Mouse (Mus musculus) heart, embryonic 16.5 days (tissue): ENCODE results near the gene Tap2. TPM values are rescaled to one million over a fixed set of nuclear protein-coding genes. Genes with fewer than 3 reads are reported as not detected.

Source experiments
- ATAC-seq: fragments of 200-750 bp; cut with Nextera tagmentation; replicated peaks from 2 replicates; pipeline ENCODE4 v1.8.0; 2017; ENCODE audit warnings: moderate number of reproducible peaks; ENCODE audit not compliant: insufficient read depth, low FRiP score; ENCODE audit errors: extremely low read depth
- H3K27ac ChIP-seq: fragments of 300-500 bp; sonication (generic); 2 replicates; pipeline ENCODE4 v1.5.1; 2014; ENCODE audit warnings: mild to moderate bottlenecking, low read length, control low read depth, moderate library complexity
- H3K27me3 ChIP-seq: fragments of 300-500 bp; sonication (generic); 2 replicates; pipeline ENCODE4 v1.6.1; 2014; ENCODE audit warnings: low read length, mixed read lengths; ENCODE audit not compliant: control insufficient read depth, insufficient read depth
- H3K36me3 ChIP-seq: fragments of 300-500 bp; sonication (generic); 2 replicates; pipeline ENCODE4 v1.6.1; 2014; ENCODE audit not compliant: control insufficient read depth, insufficient read depth
- H3K4me1 ChIP-seq: fragments of 300-500 bp; sonication (generic); 2 replicates; pipeline ENCODE4 v1.6.1; 2014; ENCODE audit warnings: low read length, mixed read lengths; ENCODE audit not compliant: control insufficient read depth, insufficient read depth
- H3K4me2 ChIP-seq: fragments of 300-500 bp; sonication (generic); 2 replicates; pipeline ENCODE4 v1.6.1; 2014; ENCODE audit warnings: low read depth, mild to moderate bottlenecking, control low read depth, low read length
- H3K4me3 ChIP-seq: fragments of 300-500 bp; sonication (generic); 2 replicates; pipeline ENCODE4 v1.5.1; 2014; ENCODE audit warnings: mild to moderate bottlenecking, control low read depth, low read length
- H3K9ac ChIP-seq: fragments of 300-500 bp; sonication (generic); 2 replicates; pipeline ENCODE4 v1.6.1; 2014; ENCODE audit warnings: low read length, control low read depth
- H3K9me3 ChIP-seq: fragments of 300-500 bp; sonication (generic); replicated peaks from 2 replicates; pipeline ENCODE4 v1.6.1; 2016; ENCODE audit warnings: low read length; ENCODE audit not compliant: control insufficient read depth
- WGBS: fragments of 180-500 bp; shearing (Covaris S2); extraction: QIAGEN DNeasy Blood & Tissue Kit; methylation state at CpG from one replicate; pipeline ENCODE4 v1.1.7; 2014; 5-methylcytosine and 5-hydroxymethylcytosine counted together
- polyA plus RNA-seq: library from polyadenylated mRNA; unstranded; fragments of >200 nt; fragmentation: Nextera tagmentation; extraction: Ambion mirVana; gene quantifications from 2 replicates; pipeline ENCODE4 v1.2.1, GENCODE M21; 2015

Tap2 gene
- polyA plus RNA-seq, 1 experiment from 2014 or later: 21.4 TPM

GRCm38 (mm10) chr17:34199050-34199619, 4.2 kb upstream of the Tap2 start:
- H3K4me3 ChIP-seq: peak overlapping the region; percentile 69

GRCm38 (mm10) chr17:34200047-34200446, 3.3 kb upstream of the Tap2 start:
- no peak for ATAC-seq

More at GRCm38 (mm10) chr17:34199050-34199619, 4.2 kb upstream of the Tap2 start:
- H3K9ac ChIP-seq: peak overlapping the region; percentile 31; the same call in 1 of the 2 replicates
- peaks cover 41% of the 10 kb centered on the region for H3K27me3 ChIP-seq
- no peaks in the 10 kb centered on the region for H3K9me3 ChIP-seq
- no peaks in the 10 kb centered on the region for H3K36me3 ChIP-seq
- H3K27ac ChIP-seq: no peak overlapping the region
- no peak for ATAC-seq
- peaks cover 14% of the 10 kb centered on the region; the same call in 1 of the 2 replicates for H3K4me1 ChIP-seq
- WGBS: 59% methylated on average over 12 of the region's 12 CpGs
- peak overlapping the region; percentile 89 for H3K4me2 ChIP-seq

GRCm38 (mm10) chr17:34200772-34201505, 2.4 kb upstream of the Tap2 start:
- 81% methylated on average over 16 of the region's 16 CpGs for WGBS
- Histone ChIP-seq H3K27ac (peak overlapping the region; percentile 22; the same call in 1 of the 2 replicates), H3K4me1 (peaks cover 21% of the 10 kb centered on the region; the same call in 1 of the 2 replicates), H3K27me3 (peaks cover 35% of the 10 kb centered on the region), H3K9ac (no peak overlapping the region), H3K9me3 (no peaks in the 10 kb centered on the region), H3K4me3 (no peak overlapping the region), H3K36me3 (no peaks in the 10 kb centered on the region), H3K4me2 (0 out of 2 replicates have a peak overlapping the region, but pooled peaks have one; percentile 5)
- no peak for ATAC-seq

More at GRCm38 (mm10) chr17:34200047-34200446, 3.3 kb upstream of the Tap2 start:
- Histone ChIP-seq H3K27ac (no peak overlapping the region), H3K9ac (no peak overlapping the region), H3K4me2 (no peak overlapping the region), H3K4me1 (peaks cover 16% of the 10 kb centered on the region; the same call in 1 of the 2 replicates), H3K27me3 (peaks cover 35% of the 10 kb centered on the region), H3K36me3 (no peaks in the 10 kb centered on the region), H3K4me3 (no peak overlapping the region), H3K9me3 (no peaks in the 10 kb centered on the region)
- WGBS: 88% methylated on average over 10 of the region's 10 CpGs

- no peak overlapping the region for H3K4me2 ChIP-seq
- H3K36me3 ChIP-seq: no peaks in the 10 kb centered on the region
- no peaks in the 10 kb centered on the region for H3K9me3 ChIP-seq
- H3K27me3 ChIP-seq: peaks cover 34% of the 10 kb centered on the region
- no peak overlapping the region for H3K4me3 ChIP-seq
- peaks cover 21% of the 10 kb centered on the region; the same call in 1 of the 2 replicates for H3K4me1 ChIP-seq
- 65% methylated on average over 7 of the region's 7 CpGs for WGBS
- no peak for ATAC-seq
- peak overlapping the region; percentile 22; the same call in 1 of the 2 replicates for H3K27ac ChIP-seq
- H3K9ac ChIP-seq: no peak overlapping the region
Observed at GRCm38 (mm10) chr17:34201506-34202055, 1.7 kb upstream of the Tap2 start.

DNA sequence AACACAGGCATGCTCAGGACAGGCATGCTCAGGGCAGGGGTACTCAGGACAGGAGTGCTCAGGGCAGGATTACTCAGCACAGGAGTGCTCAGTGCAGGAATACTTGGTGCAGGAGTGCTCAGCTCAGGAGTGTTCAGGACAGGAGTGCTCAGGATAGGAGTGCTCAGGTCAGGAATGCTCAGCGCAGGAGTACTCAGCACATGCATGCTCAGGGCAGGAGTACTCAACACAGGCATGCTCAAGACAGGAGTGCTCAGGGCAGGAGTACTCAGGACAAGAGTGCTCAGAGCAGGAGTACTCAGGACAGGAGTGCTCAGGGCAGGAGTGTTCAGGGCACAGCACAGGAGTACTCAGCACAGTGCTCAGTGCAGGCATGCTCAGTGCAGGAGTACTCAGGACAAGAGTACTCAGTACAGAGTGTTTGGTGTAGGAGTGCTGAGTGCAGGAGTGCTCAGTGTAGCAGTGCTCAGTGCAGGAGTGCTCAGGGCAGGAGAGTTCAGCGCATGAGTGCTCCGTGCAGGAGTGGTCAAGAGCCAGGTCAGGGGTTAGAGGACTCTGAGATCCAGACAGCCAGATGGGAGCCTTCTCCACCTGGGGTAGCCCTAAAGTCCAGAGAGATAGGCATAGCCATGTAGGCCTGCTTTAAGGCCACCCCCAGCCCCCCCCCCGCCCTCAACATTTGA, 426 bp upstream of the Tap2 start:
- ATAC-seq: no peak
- H3K4me1 ChIP-seq: peaks cover 13% of the 10 kb centered on the region; the same call in 1 of the 2 replicates
- H3K27ac ChIP-seq: no peak overlapping the region
- peaks cover 21% of the 10 kb centered on the region for H3K27me3 ChIP-seq
- H3K4me2 ChIP-seq: no peak overlapping the region
- no peak overlapping the region for H3K9ac ChIP-seq
- no peaks in the 10 kb centered on the region for H3K36me3 ChIP-seq
- no peak overlapping the region for H3K4me3 ChIP-seq
- 82% methylated on average over 4 of the region's 4 CpGs for WGBS
- H3K9me3 ChIP-seq: no peaks in the 10 kb centered on the region

- Histone ChIP-seq H3K36me3 (0 out of 2 replicates have a peak, but pooled peaks cover under 1% of the 10 kb centered on the region), H3K4me3 (peak overlapping the region; percentile 92), H3K4me2 (peak overlapping the region; percentile 97), H3K9ac (peak overlapping the region; percentile 87), H3K27ac (no peak overlapping the region; the same call in 1 of the 2 replicates), H3K27me3 (peaks cover 6% of the 10 kb centered on the region), H3K9me3 (peaks cover under 1% of the 10 kb centered on the region; the same call in 1 of the 2 replicates), H3K4me1 (peaks cover 11% of the 10 kb centered on the region; the same call in 1 of the 2 replicates)
- under 1% methylated on average over 44 of the region's 44 CpGs for WGBS
- peak; percentile 71 for ATAC-seq
Observed at GRCm38 (mm10) chr17:34204303-34205010, 1.1 kb downstream of the Tap2 start.

DNA sequence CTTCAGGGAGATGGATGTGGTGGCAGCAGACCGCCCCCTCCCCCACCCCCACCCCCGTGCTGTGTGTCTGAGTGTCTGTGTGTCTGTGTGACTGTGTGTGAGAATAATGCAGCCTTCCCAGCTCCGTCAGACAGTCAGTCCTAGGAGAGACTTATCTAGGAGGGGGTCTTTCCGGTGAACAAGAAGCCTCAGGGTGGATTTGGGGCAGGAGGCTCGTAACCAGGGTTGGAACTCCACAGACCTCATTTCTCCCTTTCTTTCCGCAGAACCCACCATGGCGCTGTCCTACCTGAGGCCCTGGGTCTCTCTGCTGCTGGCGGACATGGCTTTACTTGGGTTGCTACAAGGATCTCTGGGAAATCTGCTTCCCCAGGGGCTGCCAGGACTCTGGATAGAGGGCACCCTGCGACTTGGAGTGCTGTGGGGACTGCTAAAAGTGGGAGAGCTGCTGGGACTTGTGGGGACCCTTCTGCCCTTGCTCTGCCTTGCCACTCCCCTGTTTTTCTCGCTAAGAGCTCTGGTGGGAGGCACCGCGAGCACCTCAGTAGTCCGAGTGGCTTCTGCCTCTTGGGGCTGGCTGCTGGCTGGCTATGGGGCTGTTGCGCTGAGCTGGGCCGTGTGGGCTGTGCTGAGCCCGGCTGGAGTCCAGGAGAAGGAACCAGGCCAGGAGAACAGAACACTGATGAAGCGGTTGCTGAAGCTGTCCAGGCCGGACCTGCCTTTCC, 1.9 kb downstream of the Tap2 start:
- Histone ChIP-seq H3K4me2 (peak overlapping the region; percentile 97), H3K4me1 (peaks cover 11% of the 10 kb centered on the region; the same call in 1 of the 2 replicates), H3K27ac (peak overlapping the region; percentile 61), H3K9ac (peak overlapping the region; percentile 87), H3K36me3 (0 out of 2 replicates have a peak, but pooled peaks cover 4% of the 10 kb centered on the region), H3K27me3 (peaks cover 6% of the 10 kb centered on the region), H3K4me3 (peak overlapping the region; percentile 92), H3K9me3 (peaks cover 6% of the 10 kb centered on the region)
- ATAC-seq: peak; percentile 21; the same call in 1 of the 2 replicates
- WGBS: 8% methylated on average over 18 of the region's 18 CpGs
